Mouse (Mus musculus) limb, embryonic 12.5 days (tissue): ENCODE measurements around the gene Pipox. TPM values are rescaled to one million over a fixed set of nuclear protein-coding genes. Genes with fewer than 3 reads are reported as not detected.

Experiments used
- ATAC-seq: fragments of 200-750 bp; cut with Nextera tagmentation; 2 replicates; pipeline ENCODE4 v1.8.0; 2017; ENCODE audit warnings: low read depth, moderate TSS enrichment; ENCODE audit not compliant: insufficient number of reproducible peaks, insufficient read depth, low FRiP score, low TSS enrichment
- H3K27ac ChIP-seq: fragments of 300-500 bp; sonication (generic); 2 replicates; pipeline ENCODE4 v1.5.1; 2016; ENCODE audit warnings: mild to moderate bottlenecking, moderate library complexity
- H3K27me3 ChIP-seq: fragments of 300-500 bp; sonication (generic); 2 replicates; pipeline ENCODE4 v1.6.1; 2016; ENCODE audit warnings: mild to moderate bottlenecking, moderate library complexity
- H3K36me3 ChIP-seq: fragments of 300-500 bp; sonication (generic); 2 replicates; pipeline ENCODE4 v1.6.1; 2016; ENCODE audit warnings: mild to moderate bottlenecking, moderate library complexity
- H3K4me1 ChIP-seq: fragments of 300-500 bp; sonication (generic); replicated peaks from 2 replicates; pipeline ENCODE4 v1.6.1; 2016
- H3K4me2 ChIP-seq: fragments of 300-500 bp; sonication (generic); 2 replicates; pipeline ENCODE4 v1.6.1; 2016; ENCODE audit warnings: mild to moderate bottlenecking, moderate library complexity
- H3K4me3 ChIP-seq: fragments of 300-500 bp; sonication (generic); replicated peaks from 2 replicates; pipeline ENCODE4 v1.5.1; 2016; ENCODE audit warnings: mild to moderate bottlenecking
- H3K9ac ChIP-seq: fragments of 300-500 bp; sonication (generic); replicated peaks from 2 replicates; pipeline ENCODE4 v1.6.1; 2016; ENCODE audit warnings: mild to moderate bottlenecking, moderate library complexity
- H3K9me3 ChIP-seq: fragments of 300-500 bp; sonication (generic); 2 replicates; pipeline ENCODE4 v1.6.1; 2016; ENCODE audit warnings: mild to moderate bottlenecking, moderate library complexity
- WGBS: fragments of 180-500 bp; shearing (Covaris S2); methylation state at CpG from one replicate; pipeline ENCODE4 v1.1.7; 2016; 5-methylcytosine and 5-hydroxymethylcytosine counted together
- polyA plus RNA-seq: library from polyadenylated mRNA; unstranded; fragments of >200 nt; fragmentation: Nextera tagmentation; extraction: Ambion mirVana; gene quantifications from 2 replicates; pipeline ENCODE4 v1.2.1, GENCODE M21; 2016

The Pipox gene
- polyA plus RNA-seq, 1 experiment from 2014 or later = 0.66 TPM

GRCm38 (mm10) chr11:77927837-77928236, 33.9 kb upstream of the Pipox start:
- H3K4me3 ChIP-seq = no peak overlapping the region
- WGBS = 69% methylated on average over 5 of the region's 5 CpGs
- no peak overlapping the region for H3K9ac ChIP-seq
- peaks cover 86% of the 10 kb centered on the region for H3K27me3 ChIP-seq
- H3K36me3 ChIP-seq = no peaks in the 10 kb centered on the region
- no peak overlapping the region for H3K27ac ChIP-seq
- no peak for ATAC-seq
- no peaks in the 10 kb centered on the region for H3K9me3 ChIP-seq
- H3K4me1 ChIP-seq = peaks cover 39% of the 10 kb centered on the region
- no peak overlapping the region for H3K4me2 ChIP-seq

- Histone ChIP-seq H3K4me3 (no peak overlapping the region), H3K36me3 (no peaks in the 10 kb centered on the region), H3K27ac (no peak overlapping the region), H3K9ac (no peak overlapping the region), H3K4me1 (peaks cover 33% of the 10 kb centered on the region), H3K4me2 (no peak overlapping the region), H3K27me3 (peaks cover 83% of the 10 kb centered on the region), H3K9me3 (no peaks in the 10 kb centered on the region)
- 3% methylated on average over 9 of the region's 9 CpGs for WGBS
- ATAC-seq = no peak
Observed at GRCm38 (mm10) chr11:77926666-77927065, 32.8 kb upstream of the Pipox start.

- Histone ChIP-seq H3K4me2 (no peak overlapping the region), H3K9ac (no peak overlapping the region), H3K36me3 (no peaks in the 10 kb centered on the region), H3K4me3 (no peak overlapping the region), H3K9me3 (no peaks in the 10 kb centered on the region), H3K4me1 (peaks cover 27% of the 10 kb centered on the region), H3K27me3 (peaks cover 78% of the 10 kb centered on the region), H3K27ac (no peak overlapping the region)
- WGBS = 20% methylated on average over 9 of the region's 9 CpGs
- ATAC-seq = no peak
Observed at GRCm38 (mm10) chr11:77925836-77926657, 32.2 kb upstream of the Pipox start.

GRCm38 (mm10) chr11:77923285-77923684, 29.4 kb upstream of the Pipox start:
- no peak overlapping the region for H3K4me3 ChIP-seq
- H3K4me2 ChIP-seq = no peak overlapping the region
- no peaks in the 10 kb centered on the region for H3K9me3 ChIP-seq
- no peak overlapping the region for H3K9ac ChIP-seq
- WGBS = 83% methylated on average over 4 of the region's 4 CpGs
- peaks cover 19% of the 10 kb centered on the region for H3K4me1 ChIP-seq
- H3K27ac ChIP-seq = no peak overlapping the region
- peaks cover 59% of the 10 kb centered on the region for H3K27me3 ChIP-seq
- no peaks in the 10 kb centered on the region for H3K36me3 ChIP-seq
- ATAC-seq = no peak

- Histone ChIP-seq H3K27ac (peak overlapping the region; percentile 72), H3K9ac (no peak overlapping the region; the same call in 1 of the 2 replicates), H3K4me2 (peak overlapping the region; percentile 41), H3K9me3 (no peaks in the 10 kb centered on the region), H3K4me3 (0 out of 2 replicates have a peak overlapping the region, but pooled peaks have one; percentile 3), H3K27me3 (peaks cover 53% of the 10 kb centered on the region), H3K4me1 (peaks cover 34% of the 10 kb centered on the region), H3K36me3 (no peaks in the 10 kb centered on the region)
- 0 out of 2 replicates have a peak, but pooled peaks have one; percentile 67 for ATAC-seq
- WGBS = 8% methylated on average over 10 of the region's 10 CpGs
Observed at GRCm38 (mm10) chr11:77917166-77917565, 23.3 kb upstream of the Pipox start.

GRCm38 (mm10) chr11:77916741-77917140, 22.8 kb upstream of the Pipox start:
- 73% methylated on average over 4 of the region's 4 CpGs for WGBS
- peaks cover 34% of the 10 kb centered on the region for H3K4me1 ChIP-seq
- no peak for ATAC-seq
- H3K9ac ChIP-seq = no peak overlapping the region
- no peaks in the 10 kb centered on the region for H3K9me3 ChIP-seq
- peaks cover 50% of the 10 kb centered on the region for H3K27me3 ChIP-seq
- H3K27ac ChIP-seq = peak overlapping the region; percentile 72
- H3K4me3 ChIP-seq = no peak overlapping the region
- H3K4me2 ChIP-seq = peak overlapping the region; percentile 41
- H3K36me3 ChIP-seq = no peaks in the 10 kb centered on the region

- Histone ChIP-seq H3K9me3 (no peaks in the 10 kb centered on the region), H3K27me3 (peaks cover 50% of the 10 kb centered on the region), H3K36me3 (no peaks in the 10 kb centered on the region), H3K4me1 (peaks cover 34% of the 10 kb centered on the region), H3K27ac (no peak overlapping the region), H3K4me3 (peak overlapping the region; percentile 25), H3K9ac (no peak overlapping the region; the same call in 1 of the 2 replicates), H3K4me2 (peak overlapping the region; percentile 57)
- WGBS = under 1% methylated on average over 32 of the region's 32 CpGs
- no peak for ATAC-seq
Observed at GRCm38 (mm10) chr11:77914598-77915260, 20.8 kb upstream of the Pipox start.

- Histone ChIP-seq H3K27me3 (peaks cover 59% of the 10 kb centered on the region), H3K4me2 (no peak overlapping the region), H3K4me3 (no peak overlapping the region), H3K4me1 (peaks cover 34% of the 10 kb centered on the region), H3K9me3 (no peaks in the 10 kb centered on the region), H3K27ac (no peak overlapping the region), H3K9ac (no peak overlapping the region), H3K36me3 (no peaks in the 10 kb centered on the region)
- ATAC-seq = no peak
- WGBS = 34% methylated on average over 6 of the region's 6 CpGs
Observed at GRCm38 (mm10) chr11:77913505-77913904, 19.6 kb upstream of the Pipox start.

- Histone ChIP-seq H3K27me3 (peaks cover 66% of the 10 kb centered on the region), H3K27ac (no peak overlapping the region)
Observed at GRCm38 (mm10) chr11:77909776-77910175, 15.9 kb upstream of the Pipox start.

GRCm38 (mm10) chr11:77909376-77909775, 15.5 kb upstream of the Pipox start:
- peaks cover 66% of the 10 kb centered on the region for H3K27me3 ChIP-seq
- H3K9me3 ChIP-seq = no peaks in the 10 kb centered on the region
- 31% methylated on average over 5 of the region's 5 CpGs for WGBS
- no peaks in the 10 kb centered on the region for H3K36me3 ChIP-seq
- no peak overlapping the region for H3K4me3 ChIP-seq
- H3K4me1 ChIP-seq = peaks cover 15% of the 10 kb centered on the region
- H3K9ac ChIP-seq = no peak overlapping the region
- no peak overlapping the region for H3K4me2 ChIP-seq
- H3K27ac ChIP-seq = no peak overlapping the region
- ATAC-seq = no peak

More at GRCm38 (mm10) chr11:77909776-77910175, 15.9 kb upstream of the Pipox start:
- ATAC-seq = no peak
- Histone ChIP-seq H3K9me3 (no peaks in the 10 kb centered on the region), H3K4me1 (peaks cover 19% of the 10 kb centered on the region), H3K4me2 (no peak overlapping the region), H3K36me3 (no peaks in the 10 kb centered on the region), H3K4me3 (no peak overlapping the region), H3K9ac (no peak overlapping the region)
- 27% methylated on average over 6 of the region's 6 CpGs for WGBS

GRCm38 (mm10) chr11:77908468-77908867, 14.6 kb upstream of the Pipox start:
- H3K36me3 ChIP-seq = no peaks in the 10 kb centered on the region
- WGBS = 86% methylated on average over 4 of the region's 4 CpGs
- no peak overlapping the region for H3K27ac ChIP-seq
- no peak overlapping the region for H3K9ac ChIP-seq
- H3K4me2 ChIP-seq = no peak overlapping the region
- ATAC-seq = no peak
- H3K9me3 ChIP-seq = no peaks in the 10 kb centered on the region
- no peak overlapping the region for H3K4me3 ChIP-seq
- peaks cover 64% of the 10 kb centered on the region for H3K27me3 ChIP-seq
- H3K4me1 ChIP-seq = peaks cover 13% of the 10 kb centered on the region
